Mouse (Mus musculus) embryonic facial prominence, embryonic 15.5 days (tissue): ENCODE data around the gene Rbpjl. TPM values are rescaled to one million over a fixed set of nuclear protein-coding genes. Genes with fewer than 3 reads are reported as not detected.

Experiments used
- ATAC-seq: fragments of 200-750 bp; cut with Nextera tagmentation; 2 replicates; pipeline ENCODE4 v1.8.0; 2017; ENCODE audit warnings: low read depth, moderate TSS enrichment; ENCODE audit not compliant: insufficient number of reproducible peaks, low FRiP score, low TSS enrichment
- H3K27ac ChIP-seq: fragments of 300-500 bp; sonication (generic); replicated peaks from 2 replicates; pipeline ENCODE4 v1.5.1; 2015; ENCODE audit warnings: mild to moderate bottlenecking, inconsistent platforms
- H3K27me3 ChIP-seq: fragments of 300-500 bp; sonication (generic); 2 replicates; pipeline ENCODE4 v1.6.1; 2015; ENCODE audit warnings: inconsistent platforms
- H3K36me3 ChIP-seq: fragments of 300-500 bp; sonication (generic); 2 replicates; pipeline ENCODE4 v1.6.1; 2015; ENCODE audit warnings: mild to moderate bottlenecking, inconsistent platforms
- H3K4me1 ChIP-seq: fragments of 300-500 bp; sonication (generic); 2 replicates; pipeline ENCODE4 v1.6.1; 2015; ENCODE audit warnings: inconsistent platforms
- H3K4me2 ChIP-seq: fragments of 300-500 bp; sonication (generic); replicated peaks from 2 replicates; pipeline ENCODE4 v1.6.1; 2015; ENCODE audit warnings: mild to moderate bottlenecking, inconsistent platforms
- H3K4me3 ChIP-seq: fragments of 300-500 bp; sonication (generic); replicated peaks from 2 replicates; pipeline ENCODE4 v1.5.1; 2015; ENCODE audit warnings: mild to moderate bottlenecking, inconsistent platforms
- H3K9ac ChIP-seq: fragments of 300-500 bp; sonication (generic); 2 replicates; pipeline ENCODE4 v1.6.1; 2015; ENCODE audit warnings: inconsistent platforms
- H3K9me3 ChIP-seq: fragments of 300-500 bp; sonication (generic); replicated peaks from 2 replicates; pipeline ENCODE4 v1.6.1; 2016; ENCODE audit warnings: inconsistent platforms
- WGBS: fragments of 180-500 bp; shearing (Covaris S2); methylation state at CpG from one replicate; pipeline ENCODE4 v1.1.7; 2015; 5-methylcytosine and 5-hydroxymethylcytosine counted together
- polyA plus RNA-seq: library from polyadenylated mRNA; unstranded; fragments of >200 nt; fragmentation: Nextera tagmentation; extraction: Ambion mirVana; gene quantifications from 2 replicates; pipeline ENCODE4 v1.2.1, GENCODE M21; 2015

Gene Rbpjl
- polyA plus RNA-seq, 1 experiment from 2014 or later, result 0.98 TPM

- H3K4me3 ChIP-seq, result no peak overlapping the region
- no peak overlapping the region for H3K9ac ChIP-seq
- H3K36me3 ChIP-seq, result peaks cover 1% of the 10 kb centered on the region
- H3K27me3 ChIP-seq, result peaks cover 12% of the 10 kb centered on the region
- ATAC-seq, result no peak
- H3K27ac ChIP-seq, result no peak overlapping the region
- peaks cover 7% of the 10 kb centered on the region; the same call in 1 of the 2 replicates for H3K4me1 ChIP-seq
- no peak overlapping the region for H3K4me2 ChIP-seq
- H3K9me3 ChIP-seq, result no peaks in the 10 kb centered on the region
- WGBS, result 37% methylated on average over 3 of the region's 3 CpGs
Measured at GRCm38 (mm10) chr2:164418308-164418875, 15.5 kb downstream of the Rbpjl start.

DNA sequence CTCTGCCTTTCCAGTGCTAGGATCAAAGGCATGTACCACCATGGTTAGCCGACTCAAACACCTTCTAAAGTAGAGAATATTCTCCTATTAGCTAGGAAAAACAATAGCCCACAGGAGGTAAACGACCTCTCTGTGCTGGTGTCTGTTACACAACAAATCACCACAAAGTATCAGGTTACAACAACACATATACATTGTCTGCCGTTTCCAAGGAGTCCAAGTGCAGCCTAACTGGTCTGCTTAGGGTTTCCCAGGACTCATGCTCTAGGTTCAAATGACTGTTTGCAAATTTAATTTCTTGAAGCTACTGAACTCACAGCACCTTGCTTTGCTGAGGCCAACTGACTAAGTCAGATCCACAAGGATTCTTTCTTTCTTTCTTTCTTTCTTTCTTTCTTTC is 16.5 kb downstream of the Rbpjl start:
- no peak for ATAC-seq
- Histone ChIP-seq H3K9ac (no peak overlapping the region), H3K27ac (no peak overlapping the region), H3K9me3 (no peaks in the 10 kb centered on the region), H3K4me3 (no peak overlapping the region), H3K4me1 (peaks cover under 1% of the 10 kb centered on the region; the same call in 1 of the 2 replicates), H3K4me2 (no peak overlapping the region), H3K27me3 (peaks cover 6% of the 10 kb centered on the region; the same call in 1 of the 2 replicates), H3K36me3 (peaks cover 12% of the 10 kb centered on the region)
- WGBS, result 7% methylated on average over 3 of the region's 3 CpGs

- ATAC-seq, result no peak
- H3K4me2 ChIP-seq, result no peak overlapping the region
- H3K4me3 ChIP-seq, result no peak overlapping the region
- WGBS, result 74% methylated on average over 7 of the region's 7 CpGs
- no peak overlapping the region for H3K9ac ChIP-seq
- H3K9me3 ChIP-seq, result no peaks in the 10 kb centered on the region
- no peaks in the 10 kb centered on the region; the same call in 1 of the 2 replicates for H3K4me1 ChIP-seq
- H3K27ac ChIP-seq, result 0 out of 2 replicates have a peak overlapping the region, but pooled peaks have one; percentile 52
- no peaks in the 10 kb centered on the region for H3K27me3 ChIP-seq
- peaks cover 23% of the 10 kb centered on the region for H3K36me3 ChIP-seq
Measured at GRCm38 (mm10) chr2:164421306-164421705, 18.4 kb downstream of the Rbpjl start.

DNA sequence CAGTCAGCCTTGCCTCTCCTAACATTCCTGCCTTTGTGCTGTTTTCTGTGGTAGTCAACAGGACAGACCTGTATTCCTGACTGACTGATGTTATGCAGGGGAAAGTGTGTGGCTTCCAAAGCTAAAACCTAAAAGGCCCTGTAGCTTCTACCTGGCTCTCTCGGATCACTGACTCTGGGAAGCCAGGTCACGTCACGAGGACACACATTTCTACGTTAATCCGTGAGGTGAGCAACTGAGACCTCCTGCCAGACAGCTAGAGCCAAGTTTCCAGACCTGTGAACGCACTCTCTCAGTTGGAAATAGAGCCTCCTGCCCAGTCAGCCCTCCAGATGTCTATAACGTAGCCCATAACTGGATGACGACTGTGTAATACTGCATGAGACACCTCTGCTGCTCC is 19.0 kb downstream of the Rbpjl start:
- H3K27ac ChIP-seq, result peak overlapping the region; percentile 52; the same call in 1 of the 2 replicates
- no peak overlapping the region for H3K4me3 ChIP-seq
- WGBS, result 63% methylated on average over 8 of the region's 8 CpGs
- no peak for ATAC-seq
- H3K27me3 ChIP-seq, result no peaks in the 10 kb centered on the region
- H3K4me1 ChIP-seq, result no peaks in the 10 kb centered on the region; the same call in 1 of the 2 replicates
- H3K9ac ChIP-seq, result no peak overlapping the region
- no peaks in the 10 kb centered on the region for H3K9me3 ChIP-seq
- peaks cover 30% of the 10 kb centered on the region for H3K36me3 ChIP-seq
- no peak overlapping the region for H3K4me2 ChIP-seq

GRCm38 (mm10) chr2:164422675-164423393 is 19.9 kb downstream of the Rbpjl start:
- H3K4me2 ChIP-seq, result no peak overlapping the region
- no peak overlapping the region for H3K4me3 ChIP-seq
- H3K9me3 ChIP-seq, result no peaks in the 10 kb centered on the region
- H3K4me1 ChIP-seq, result no peaks in the 10 kb centered on the region; the same call in 1 of the 2 replicates
- 0 out of 2 replicates have a peak overlapping the region, but pooled peaks have one; percentile 4 for H3K27ac ChIP-seq
- peaks cover 39% of the 10 kb centered on the region for H3K36me3 ChIP-seq
- H3K27me3 ChIP-seq, result no peaks in the 10 kb centered on the region
- no peak for ATAC-seq
- H3K9ac ChIP-seq, result no peak overlapping the region
- 85% methylated on average over 15 of the region's 15 CpGs for WGBS

DNA sequence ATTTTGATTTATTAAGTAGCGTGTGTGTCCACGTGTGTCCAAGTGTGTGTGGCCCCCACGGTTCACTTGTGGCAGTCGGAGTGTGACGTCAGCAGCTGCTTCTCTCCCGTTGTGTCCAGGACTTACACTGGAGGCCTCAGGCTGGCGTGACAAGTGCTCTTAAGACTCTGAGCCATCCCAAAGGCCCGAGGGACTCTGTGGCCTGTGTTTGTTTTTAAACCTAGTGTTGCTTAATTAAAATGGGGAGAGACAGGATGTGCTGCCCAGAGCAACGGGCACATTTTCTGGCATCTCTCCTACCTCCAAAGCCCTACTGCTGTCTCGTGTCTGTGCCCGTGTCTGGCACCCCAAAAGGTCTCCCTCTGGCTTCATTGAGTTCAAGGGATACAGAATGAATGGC is 20.5 kb downstream of the Rbpjl start:
- WGBS, result 77% methylated on average over 11 of the region's 11 CpGs
- Histone ChIP-seq H3K4me2 (no peak overlapping the region), H3K9ac (no peak overlapping the region), H3K27me3 (no peaks in the 10 kb centered on the region), H3K4me3 (no peak overlapping the region), H3K36me3 (peaks cover 44% of the 10 kb centered on the region), H3K27ac (no peak overlapping the region), H3K9me3 (no peaks in the 10 kb centered on the region), H3K4me1 (no peaks in the 10 kb centered on the region; the same call in 1 of the 2 replicates)
- ATAC-seq, result no peak

DNA sequence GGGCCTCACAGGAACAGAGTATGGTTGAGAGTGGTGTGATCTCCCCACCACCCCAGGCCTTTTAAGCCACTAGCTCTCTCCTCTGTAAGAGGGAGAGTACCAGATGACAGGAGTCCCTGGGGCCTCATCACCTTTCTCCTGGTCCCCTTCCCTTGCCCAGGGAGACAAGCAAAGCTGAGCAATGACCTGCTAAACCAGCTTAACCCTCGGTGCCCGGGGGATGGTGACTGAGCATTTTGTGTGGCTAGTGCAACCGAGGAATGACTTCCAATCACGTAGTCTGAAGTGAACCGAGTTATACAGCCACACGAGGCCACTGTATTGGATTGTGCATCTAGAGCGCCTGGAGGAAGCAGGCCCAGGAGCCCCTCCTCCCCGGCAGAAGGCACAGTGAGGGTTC is 21.5 kb downstream of the Rbpjl start:
- 85% methylated on average over 8 of the region's 8 CpGs for WGBS
- Histone ChIP-seq H3K27ac (no peak overlapping the region), H3K9ac (no peak overlapping the region), H3K27me3 (no peaks in the 10 kb centered on the region), H3K4me1 (no peaks in the 10 kb centered on the region), H3K4me3 (no peak overlapping the region), H3K36me3 (peaks cover 53% of the 10 kb centered on the region), H3K9me3 (no peaks in the 10 kb centered on the region), H3K4me2 (no peak overlapping the region)
- ATAC-seq, result no peak

- no peak overlapping the region for H3K27ac ChIP-seq
- WGBS, result 78% methylated on average over 5 of the region's 5 CpGs
Measured at GRCm38 (mm10) chr2:164425401-164425800, 22.5 kb downstream of the Rbpjl start.

DNA sequence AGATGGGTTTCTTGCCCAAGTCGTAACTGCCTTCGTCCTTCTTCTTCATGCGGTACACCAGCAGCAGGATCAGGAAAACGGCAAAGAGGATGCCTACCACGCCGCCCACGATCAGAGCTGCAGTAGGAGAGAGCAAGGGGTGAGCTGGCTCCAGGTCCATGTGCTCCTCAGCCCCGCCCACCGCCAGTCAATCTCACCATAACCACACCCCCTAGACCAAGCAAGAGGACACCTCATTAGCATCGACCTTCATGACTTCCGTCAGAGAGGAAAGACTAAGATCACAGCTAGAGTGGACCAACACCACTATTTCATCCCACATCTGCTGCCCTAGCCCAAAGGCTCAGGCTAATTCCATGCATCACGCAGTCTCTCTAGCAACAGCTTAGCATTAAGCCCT is 23.2 kb downstream of the Rbpjl start:
- no peak for ATAC-seq
- WGBS, result 37% methylated on average over 12 of the region's 12 CpGs
- Histone ChIP-seq H3K27me3 (no peaks in the 10 kb centered on the region), H3K36me3 (peaks cover 54% of the 10 kb centered on the region), H3K9ac (no peak overlapping the region), H3K27ac (no peak overlapping the region), H3K9me3 (no peaks in the 10 kb centered on the region), H3K4me2 (no peak overlapping the region), H3K4me3 (no peak overlapping the region), H3K4me1 (peaks cover 10% of the 10 kb centered on the region)

More at GRCm38 (mm10) chr2:164425401-164425800, 22.5 kb downstream of the Rbpjl start:
- H3K9me3 ChIP-seq, result no peaks in the 10 kb centered on the region
- H3K4me2 ChIP-seq, result no peak overlapping the region
- H3K27me3 ChIP-seq, result no peaks in the 10 kb centered on the region
- ATAC-seq, result no peak
- H3K36me3 ChIP-seq, result peaks cover 54% of the 10 kb centered on the region
- H3K4me1 ChIP-seq, result peaks cover 2% of the 10 kb centered on the region; the same call in 1 of the 2 replicates
- H3K4me3 ChIP-seq, result no peak overlapping the region
- no peak overlapping the region for H3K9ac ChIP-seq

DNA sequence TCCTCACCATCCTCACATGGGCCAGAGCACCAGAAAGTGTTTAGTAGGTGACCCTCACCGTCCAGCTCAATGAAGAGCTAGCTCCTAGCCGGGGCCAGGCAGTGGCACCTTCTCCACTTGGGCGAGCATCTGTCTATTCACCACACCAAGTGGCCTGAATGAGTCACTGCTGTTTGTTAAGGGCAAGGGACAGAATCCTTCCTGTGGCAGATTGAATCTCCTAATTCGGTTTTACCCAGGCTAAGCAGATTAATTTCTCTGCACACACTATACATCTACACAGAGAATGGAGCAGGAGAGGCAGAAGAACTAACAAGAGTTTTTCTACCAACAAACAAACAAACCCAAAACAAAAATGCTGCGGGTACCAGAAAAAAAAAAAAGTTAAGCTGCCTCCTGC is 24.0 kb downstream of the Rbpjl start:
- Histone ChIP-seq H3K27me3 (no peaks in the 10 kb centered on the region), H3K9me3 (no peaks in the 10 kb centered on the region), H3K36me3 (peaks cover 54% of the 10 kb centered on the region), H3K9ac (no peak overlapping the region), H3K4me2 (no peak overlapping the region), H3K4me1 (peaks cover 18% of the 10 kb centered on the region), H3K4me3 (no peak overlapping the region), H3K27ac (no peak overlapping the region)
- 86% methylated on average over 5 of the region's 5 CpGs for WGBS
- ATAC-seq, result no peak

DNA sequence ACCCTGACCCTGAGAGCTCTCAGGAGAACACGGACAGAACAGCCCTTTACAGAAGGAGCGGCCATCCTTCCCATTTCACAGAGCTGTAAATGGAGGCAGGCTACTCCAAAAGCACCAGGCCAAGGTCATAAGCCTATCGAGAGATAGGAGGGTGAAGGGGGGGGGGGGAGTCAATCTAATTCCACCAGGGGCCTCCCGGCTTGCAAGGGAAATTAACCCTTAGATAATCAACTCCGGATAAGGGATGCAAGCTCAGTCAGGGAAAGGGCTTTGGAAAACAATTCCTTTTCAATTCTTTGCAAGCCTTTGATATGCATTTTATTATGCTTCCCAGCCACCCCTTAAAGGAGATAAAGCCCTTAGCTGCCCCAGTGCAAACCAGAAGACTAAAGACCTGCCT is 25.5 kb downstream of the Rbpjl start:
- Histone ChIP-seq H3K4me3 (no peak overlapping the region), H3K4me2 (no peak overlapping the region), H3K9ac (no peak overlapping the region), H3K27ac (no peak overlapping the region), H3K36me3 (peaks cover 53% of the 10 kb centered on the region), H3K4me1 (peaks cover 33% of the 10 kb centered on the region), H3K9me3 (no peaks in the 10 kb centered on the region), H3K27me3 (no peaks in the 10 kb centered on the region)
- WGBS, result 39% methylated on average over 5 of the region's 5 CpGs
- ATAC-seq, result no peak
